Mouse (Mus musculus) embryo, embryonic 11 days (tissue): ENCODE data around the gene Ctns.

Source experiments
- DNase-seq: peaks from one replicate; pipeline ENCODE4 v3.0.0-alpha.2; 2015

Ctns gene

DNA sequence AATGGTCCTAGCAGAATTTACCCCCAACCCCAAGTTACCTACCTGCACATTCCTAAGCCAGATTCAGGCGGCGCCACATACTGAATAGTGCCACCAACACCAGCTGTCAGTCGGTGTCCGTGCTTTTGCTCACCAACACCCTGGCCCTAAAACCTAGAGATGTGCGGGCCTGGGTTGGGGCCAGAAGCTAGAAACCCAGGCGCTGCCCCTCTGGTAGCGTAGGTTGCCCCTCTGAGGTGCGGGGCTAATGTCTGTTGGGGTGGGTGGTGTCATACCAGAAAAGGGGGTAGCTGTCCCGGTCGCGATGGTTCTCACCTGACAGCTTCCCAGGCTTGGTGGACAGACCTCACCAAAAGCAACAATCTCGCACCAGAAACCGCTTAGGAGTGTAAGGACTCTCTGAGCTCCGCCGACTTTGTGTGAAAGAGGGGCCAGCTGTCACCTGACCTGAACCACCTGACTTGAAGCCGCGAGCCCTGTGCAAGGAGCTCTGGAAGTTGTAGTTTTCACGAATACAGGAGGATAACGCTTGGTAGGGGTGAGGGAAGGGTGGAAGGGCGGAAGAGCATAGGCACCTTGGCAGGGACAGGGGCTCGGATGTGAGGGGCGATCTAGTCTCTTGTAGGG, at the start of gene Ctns:
TSS of gene Ctns (minus strand) at position 440 of the 627 bp plus-strand sequence.
- DNase-seq = peak; percentile 86

DNA sequence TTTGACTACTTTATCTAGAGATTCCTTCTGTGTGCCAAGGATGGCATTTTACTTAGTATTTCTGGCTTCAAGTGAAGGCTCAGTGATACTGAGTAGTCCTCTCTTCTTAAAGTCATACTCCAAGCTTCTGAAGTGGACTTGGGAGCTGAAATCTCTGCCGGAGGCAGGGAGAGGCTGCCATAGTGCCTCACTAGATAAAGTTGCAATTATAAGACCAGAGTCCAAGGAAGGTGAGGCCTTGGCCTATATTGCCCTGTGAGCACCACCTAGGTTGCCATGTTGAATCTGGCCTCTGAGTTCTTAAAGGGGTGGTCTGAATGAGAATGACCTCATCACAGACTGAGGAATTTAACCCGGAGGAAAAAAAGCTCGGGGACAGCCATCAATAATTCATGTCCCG, 43.9 kb upstream of the Ctns start:
- no peak for DNase-seq

- DNase-seq = no peak
Observed at GRCm38 (mm10) chr11:73242199-73242598, 43.4 kb upstream of the Ctns start.

DNA sequence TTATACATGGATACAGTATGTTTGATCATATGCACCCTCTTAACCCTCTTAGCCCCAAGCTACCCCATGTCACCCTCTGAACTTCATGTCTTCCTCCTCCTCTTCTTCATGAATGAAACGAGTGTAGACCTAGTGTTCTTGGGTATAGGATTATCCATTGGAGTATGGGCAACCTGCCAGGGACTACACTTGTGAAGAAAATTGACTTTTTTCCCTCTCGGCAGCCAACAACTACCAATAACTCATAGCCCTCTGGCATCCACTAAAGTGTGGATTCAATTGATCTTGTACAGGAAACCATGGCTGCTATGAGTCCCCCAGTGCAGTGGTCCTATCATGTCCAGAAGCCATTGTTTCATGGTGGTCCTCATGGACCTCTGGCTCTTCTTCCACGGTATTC, 37.9 kb upstream of the Ctns start:
- no peak for DNase-seq

- peak; percentile 15 for DNase-seq
Observed at GRCm38 (mm10) chr11:73235990-73236701, 37.3 kb upstream of the Ctns start.

- DNase-seq = no peak
Observed at GRCm38 (mm10) chr11:73233992-73234391, 35.1 kb upstream of the Ctns start, which contains the start of gene Trpv1. Gene Trpv1 (plus strand): TSS chr11:73234292.

DNA sequence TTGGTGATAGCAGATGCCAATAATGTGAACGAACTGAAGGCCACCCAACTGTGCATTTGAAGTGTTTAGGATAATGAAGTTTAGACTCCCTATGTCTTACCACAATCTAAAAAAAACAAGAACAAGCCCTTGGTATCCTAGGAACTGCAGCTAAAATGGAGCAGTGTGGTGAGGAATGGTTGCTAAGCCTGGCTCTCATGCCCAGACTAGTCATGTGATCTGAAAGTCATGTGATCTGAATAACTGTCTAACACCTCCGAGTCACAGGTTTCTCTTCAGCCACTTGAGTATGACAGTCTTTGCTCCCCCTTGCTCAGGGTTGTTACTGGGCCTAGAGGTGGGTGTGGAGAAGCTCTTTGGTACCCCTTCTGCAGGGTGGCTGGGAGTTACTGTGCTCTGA, 33.7 kb upstream of the Ctns start:
- DNase-seq = no peak

- no peak for DNase-seq
Observed at GRCm38 (mm10) chr11:73230081-73230480, 31.2 kb upstream of the Ctns start.

- no peak for DNase-seq
Observed at GRCm38 (mm10) chr11:73228881-73229280, 30.0 kb upstream of the Ctns start.

- no peak for DNase-seq
Observed at GRCm38 (mm10) chr11:73225856-73226255, 27.0 kb upstream of the Ctns start.

DNA sequence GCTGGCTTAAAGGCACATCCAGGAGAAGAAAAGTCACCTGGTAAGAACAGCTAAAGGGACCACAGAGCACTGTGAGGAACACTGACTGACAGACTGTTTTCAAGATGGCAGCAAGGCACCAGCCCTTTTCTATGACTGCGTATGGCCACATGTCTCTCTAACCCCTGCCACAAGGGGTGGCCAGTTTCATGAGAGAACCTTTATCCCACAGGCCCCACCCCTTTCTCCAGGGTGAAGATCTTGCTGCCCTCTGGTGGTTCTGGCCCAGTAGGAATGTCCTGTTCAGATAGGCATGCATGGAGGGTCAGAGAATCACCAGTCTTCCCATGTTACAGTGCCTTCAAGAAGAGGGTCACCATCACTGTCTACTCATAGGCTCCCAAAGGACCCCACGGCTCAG, 25.1 kb upstream of the Ctns start:
- DNase-seq = no peak

- no peak for DNase-seq
Observed at GRCm38 (mm10) chr11:73222846-73223245, 24.0 kb upstream of the Ctns start.

DNA sequence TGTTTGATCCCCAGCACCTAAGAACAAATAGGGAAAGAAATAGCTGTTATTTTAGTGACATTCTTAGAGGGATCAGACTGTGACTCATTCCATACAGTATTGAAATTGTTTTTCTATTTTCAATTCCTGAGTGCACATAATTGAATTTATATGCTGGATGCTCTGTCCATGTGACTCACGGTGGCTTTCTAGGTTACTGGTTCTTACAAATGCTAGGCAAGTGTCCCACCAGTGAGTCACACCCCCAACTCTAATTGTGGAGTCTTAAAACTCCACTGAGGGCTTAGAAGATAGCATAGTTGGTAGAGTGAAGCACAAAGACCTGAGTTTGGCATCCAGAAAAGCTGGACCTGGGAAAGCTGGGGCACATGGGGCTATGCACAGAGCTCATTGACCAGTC, 21.8 kb upstream of the Ctns start:
- DNase-seq = no peak

DNA sequence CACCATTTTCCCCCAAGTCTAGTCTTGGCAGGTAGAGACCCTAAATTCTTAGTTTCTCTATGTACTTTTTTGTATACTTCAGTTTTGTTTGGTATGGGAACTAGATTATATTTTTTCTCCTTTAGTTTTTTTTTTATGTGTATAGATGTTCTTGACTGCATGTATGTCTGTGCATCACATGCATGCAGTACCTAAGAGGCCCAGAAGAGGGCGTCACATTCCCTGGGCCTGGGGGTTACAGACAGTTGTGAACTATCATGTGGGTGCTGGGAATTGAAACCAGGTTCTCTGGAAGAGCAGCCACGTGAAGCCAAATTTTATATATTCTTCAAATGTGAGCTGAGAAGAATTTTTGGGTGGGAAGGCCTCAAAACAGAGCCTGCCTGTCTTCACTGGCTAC, 20.8 kb upstream of the Ctns start:
- DNase-seq = no peak

DNA sequence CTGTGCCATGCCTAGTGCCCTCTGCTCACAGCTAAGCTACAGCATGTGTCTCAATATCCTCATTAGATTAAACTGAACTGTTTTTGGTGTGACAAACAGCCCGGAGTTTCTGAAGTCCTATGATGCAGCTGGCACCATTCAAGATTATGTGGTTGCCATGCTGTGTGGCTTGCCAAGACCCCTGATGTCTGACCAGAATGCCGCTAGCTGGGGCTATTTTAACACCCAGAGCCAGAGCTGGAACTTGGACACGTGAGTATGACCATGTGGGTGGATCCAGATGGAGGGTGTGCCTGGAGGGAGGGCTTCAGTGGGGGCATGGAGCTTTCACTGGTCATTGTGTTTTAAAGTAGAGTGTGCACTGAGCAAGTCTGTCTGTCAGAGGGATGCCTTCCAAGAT, 15.1 kb upstream of the Ctns start:
- DNase-seq = no peak

DNA sequence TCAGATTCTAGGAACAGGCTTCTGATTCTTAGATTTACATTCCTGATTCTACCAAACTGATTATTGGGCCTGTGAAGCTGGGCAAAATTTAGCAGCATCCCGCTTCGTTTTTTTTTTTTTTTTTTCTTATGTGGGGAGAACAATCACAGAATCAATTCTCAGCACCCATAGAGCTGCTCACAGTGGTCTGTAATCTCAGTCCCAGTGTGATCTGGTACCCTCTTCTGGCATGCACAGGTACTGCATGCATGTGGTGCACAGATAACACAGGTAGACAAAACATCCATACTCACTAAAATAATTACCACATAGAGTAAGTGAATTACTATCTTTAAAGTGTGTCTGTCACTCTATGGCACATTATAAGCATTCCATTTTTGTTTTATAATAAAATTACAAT, 8.8 kb upstream of the Ctns start:
- DNase-seq = no peak

DNA sequence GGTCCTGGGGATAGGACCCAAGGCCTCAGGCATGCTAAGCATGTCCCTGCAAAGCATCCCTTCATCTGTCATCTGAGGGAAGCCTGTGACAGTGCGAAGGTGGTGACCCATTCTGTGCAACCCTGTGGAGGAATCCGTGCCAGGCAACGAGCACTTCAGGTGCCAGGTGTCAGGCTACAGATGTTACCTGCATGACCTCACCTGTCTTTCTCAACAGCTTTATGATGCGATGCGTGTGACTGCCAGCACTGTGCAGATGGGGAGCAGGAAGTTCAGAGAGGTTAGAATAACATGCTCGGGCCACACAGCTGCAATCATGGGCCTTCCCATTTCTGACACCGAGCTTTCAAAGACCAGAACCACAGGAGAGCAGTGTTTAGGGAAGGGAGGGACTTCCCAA, 6.4 kb upstream of the Ctns start:
- DNase-seq = no peak

DNA sequence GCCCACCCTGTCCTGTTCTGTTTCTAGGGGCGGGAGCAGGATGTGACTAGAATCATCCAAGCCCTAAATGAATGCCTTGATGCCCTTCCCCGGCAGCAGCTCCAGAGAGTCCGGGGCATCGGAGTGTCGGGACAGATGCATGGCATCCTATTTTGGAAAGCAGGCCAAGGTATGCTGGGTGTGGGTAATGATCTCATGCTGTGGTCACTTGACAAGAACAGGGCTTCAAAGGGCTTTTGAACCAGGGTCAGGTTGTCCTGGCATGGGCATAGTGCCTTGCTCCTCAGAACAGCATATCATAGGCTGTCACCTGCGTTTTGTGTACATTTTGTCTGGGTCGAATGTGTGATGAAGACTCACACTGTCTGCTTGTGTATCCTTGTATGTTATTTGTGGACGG, 5.1 kb upstream of the Ctns start:
- DNase-seq = no peak

- DNase-seq = peak; percentile 13
Observed at GRCm38 (mm10) chr11:73201597-73201996, 2.8 kb upstream of the Ctns start.

DNA sequence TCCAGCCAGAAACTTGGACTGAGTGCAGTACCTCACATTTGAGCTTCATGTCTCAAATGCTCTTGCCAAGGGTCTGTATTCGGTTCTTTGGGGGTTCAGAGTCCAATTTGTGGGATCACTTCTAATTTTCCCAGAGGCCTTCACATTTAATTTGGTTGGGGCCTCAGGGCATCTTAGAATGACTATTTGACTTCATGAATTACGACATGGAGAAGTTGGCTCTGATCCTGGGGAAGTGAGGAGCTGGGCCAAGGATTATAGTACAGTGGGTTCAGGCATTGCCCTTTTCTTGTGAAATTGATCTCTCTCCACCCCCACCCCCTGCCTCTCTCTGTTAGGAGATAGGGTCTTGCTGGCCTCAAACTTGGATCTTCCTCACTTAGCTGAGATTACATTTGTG, 2.2 kb upstream of the Ctns start:
- no peak for DNase-seq

DNA sequence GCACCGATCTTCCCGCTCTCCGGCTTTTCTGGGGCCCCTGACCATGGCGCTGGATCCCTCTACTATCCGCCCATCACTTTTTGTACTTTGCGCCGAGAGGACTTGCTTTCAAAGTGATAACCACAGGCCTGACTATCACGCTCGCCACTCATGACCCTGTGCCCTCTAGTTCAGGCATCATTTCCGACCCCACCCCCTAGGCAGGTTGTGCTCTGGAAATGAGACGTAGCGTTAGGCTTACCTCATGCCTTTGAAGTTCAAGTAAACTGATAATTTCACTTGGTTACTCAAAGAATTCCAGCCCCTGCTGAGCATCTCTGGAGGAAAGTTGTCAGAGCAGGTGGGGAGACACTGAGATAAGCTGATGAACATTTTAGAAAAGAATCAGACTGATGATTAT, 1.0 kb upstream of the Ctns start:
- no peak for DNase-seq

- peak; percentile 95 for DNase-seq
Observed at GRCm38 (mm10) chr11:73199230-73199712, 429 bp upstream of the Ctns start, which contains the start of gene Shpk. Gene Shpk (plus strand): TSS chr11:73199460.

DNA sequence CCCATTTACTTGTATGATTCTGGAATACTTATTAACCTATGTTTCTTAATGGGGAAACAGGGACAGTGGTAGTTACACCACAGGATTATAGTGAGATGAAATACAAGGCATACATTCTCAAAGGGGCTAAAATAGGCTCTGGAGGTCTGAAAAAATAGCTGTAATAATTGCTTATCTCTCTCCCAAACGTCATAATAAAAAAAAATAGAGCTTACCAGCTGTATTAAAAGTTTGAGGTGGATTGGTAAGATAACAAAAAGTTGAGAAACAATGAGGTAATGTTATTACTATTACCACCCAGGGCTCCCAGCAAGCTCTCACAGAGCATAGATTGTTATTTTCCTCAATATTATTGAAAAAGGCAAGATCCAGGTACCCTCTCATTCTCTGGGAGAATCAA, 652 bp downstream of the Ctns start:
- DNase-seq = no peak

DNA sequence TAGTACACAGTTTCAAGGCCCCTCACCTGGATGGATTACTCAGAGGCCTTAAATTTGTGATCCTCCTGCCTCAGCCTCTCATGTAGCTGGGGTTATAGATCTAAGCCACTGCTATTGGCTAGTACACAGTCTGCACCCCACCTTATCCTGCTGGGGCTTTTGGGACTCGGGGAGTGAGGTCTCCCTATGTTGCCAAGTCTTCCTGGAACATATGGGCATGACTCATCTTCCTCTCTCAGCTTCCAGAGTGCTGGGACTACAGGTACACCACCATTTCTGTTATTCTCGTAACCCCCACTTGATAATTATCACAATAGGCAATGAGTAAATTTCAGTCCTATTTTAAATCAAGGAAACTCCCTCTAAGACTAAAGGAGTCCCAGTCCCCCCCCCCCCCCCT, 4.4 kb downstream of the Ctns start:
- no peak for DNase-seq

GRCm38 (mm10) chr11:73193047-73193446, 5.8 kb downstream of the Ctns start:
- no peak for DNase-seq
